Mouse (Mus musculus) MEL (cell line): ENCODE measurements around the gene Mettl13.

Source experiments
- CTCF ChIP-seq, 3 experiments: IDR thresholded peaks in 2 of 3; conservative IDR thresholded peaks in 1 of 3; 2 replicates each; pipeline ENCODE4 v1.5.1; 2011 to 2012; ENCODE audit warnings: low read length in 3 of 3, low read depth in 2 of 3, mild to moderate bottlenecking in 2 of 3, improper control_type of control experiment in 1 of 3, inconsistent platforms in 1 of 3, mixed read lengths in 1 of 3, moderate library complexity in 1 of 3; ENCODE audit not compliant: control insufficient read depth in 1 of 3, insufficient read depth in 1 of 3, poor library complexity in 1 of 3, severe bottlenecking in 1 of 3
- GATA1 ChIP-seq: IDR thresholded peaks from 2 replicates; pipeline ENCODE4 v1.6.1; 2011; ENCODE audit warnings: low read depth, low read length, improper control_type of control experiment
- HCFC1 ChIP-seq: IDR thresholded peaks from 2 replicates; pipeline ENCODE4 v1.6.1; 2012; ENCODE audit warnings: low read depth, mild to moderate bottlenecking, inconsistent platforms, low read length, improper control_type of control experiment, moderate library complexity
- JUND ChIP-seq: IDR thresholded peaks from 2 replicates; pipeline ENCODE4 v1.6.1; 2011; ENCODE audit warnings: low read depth, mild to moderate bottlenecking, improper control_type of control experiment, low read length
- KAT2A ChIP-seq: conservative IDR thresholded peaks from 2 replicates; pipeline ENCODE4 v1.6.1; 2012; ENCODE audit warnings: low read depth, low read length, improper control_type of control experiment, inconsistent platforms
- MAZ ChIP-seq: IDR thresholded peaks from 2 replicates; pipeline ENCODE4 v1.6.1; 2012; ENCODE audit warnings: low read depth, mild to moderate bottlenecking, inconsistent platforms, low read length, improper control_type of control experiment
- POLR2A ChIP-seq, 2 experiments: IDR thresholded peaks; 2 replicates each; pipeline ENCODE4 v1.6.1; 2011 to 2012; ENCODE audit warnings: low read length in 2 of 2, mild to moderate bottlenecking in 2 of 2, control low read depth in 1 of 2, improper control_type of control experiment in 1 of 2, low read depth in 1 of 2, moderate library complexity in 1 of 2; ENCODE audit not compliant: control insufficient read depth in 1 of 2, insufficient read depth in 1 of 2, poor library complexity in 1 of 2
- POLR2AphosphoS2 ChIP-seq: IDR thresholded peaks from 2 replicates; pipeline ENCODE4 v1.6.1; 2011; ENCODE audit warnings: low read length, improper control_type of control experiment
- RAD21 ChIP-seq: IDR thresholded peaks from 2 replicates; pipeline ENCODE4 v1.6.1; 2011; ENCODE audit warnings: mild to moderate bottlenecking, low read depth, low read length, improper control_type of control experiment

- TF ChIP-seq KAT2A (no peak), CTCF (IDR thresholded peaks at IDR 0.05 in 2 of 3, conservative IDR thresholded peaks at IDR 0.05 in 1 of 3; ENCODE audit: control insufficient read depth in 1 of 3, insufficient read depth in 1 of 3, low read depth in 2 of 3, low read length in 3 of 3, poor library complexity in 1 of 3, severe bottlenecking in 1 of 3) (peak; percentile 32 to 51 (median 39); a peak in 4 of 6 replicates), JUND (no peak), HCFC1 (no peak), POLR2AphosphoS2 (no peak; the same call in 1 of the 2 replicates), RAD21 (peak; percentile 45), GATA1 (no peak), MAZ (no peak), POLR2A (IDR thresholded peaks at IDR 0.05; ENCODE audit: control insufficient read depth in 1 of 2, insufficient read depth in 1 of 2, low read depth in 1 of 2, low read length in 2 of 2, poor library complexity in 1 of 2) (no peak)
Observed at GRCm38 (mm10) chr1:162531584-162531983, 16.8 kb downstream of the Mettl13 start.
